Mouse (Mus musculus): ENCODE measurements at regions not wholly inside any gene's neighbourhood (a gene's known extent, or its start where the extent isn't known, plus 50 kb on each side); places are given as distances from the start of the nearest gene placed in this dataset. TPM values are rescaled to one million over a fixed set of nuclear protein-coding genes. Genes with fewer than 3 reads are reported as not detected.

Small RNA genes lying in the stretch of these regions (microRNA-seq; reads per million reads assigned to microRNA genes)
- gene Gm27760 = not detected

All from gastrocnemius, adult 18-20 months (tissue).